Mouse (Mus musculus) kidney, embryonic 14.5 days (tissue): Measurements from ENCODE around the gene Nfkbid. TPM values are rescaled to one million over a fixed set of nuclear protein-coding genes. Genes with fewer than 3 reads are reported as not detected.

Experiments
- ATAC-seq: fragments of 200-750 bp; cut with Nextera tagmentation; 2 replicates; pipeline ENCODE4 v1.8.0; 2017; ENCODE audit warnings: moderate number of reproducible peaks, mild to moderate bottlenecking, moderate TSS enrichment, moderate library complexity; ENCODE audit not compliant: low FRiP score, low TSS enrichment
- H3K27ac ChIP-seq: fragments of 300-500 bp; sonication (generic); 2 replicates; pipeline ENCODE4 v1.5.1; 2014; ENCODE audit warnings: low read depth, mild to moderate bottlenecking, low read length, moderate library complexity, mixed read lengths
- H3K27me3 ChIP-seq: fragments of 300-500 bp; sonication (generic); 2 replicates; pipeline ENCODE4 v1.6.1; 2014; ENCODE audit warnings: mild to moderate bottlenecking, low read length; ENCODE audit not compliant: control insufficient read depth, insufficient read depth
- H3K36me3 ChIP-seq: fragments of 300-500 bp; sonication (generic); 2 replicates; pipeline ENCODE4 v1.6.1; 2014; ENCODE audit warnings: low read length, mixed read lengths; ENCODE audit not compliant: control insufficient read depth, insufficient read depth
- H3K4me1 ChIP-seq: fragments of 300-500 bp; sonication (generic); 2 replicates; pipeline ENCODE4 v1.6.1; 2014; ENCODE audit warnings: low read length, mixed read lengths; ENCODE audit not compliant: control insufficient read depth, insufficient read depth
- H3K4me2 ChIP-seq: fragments of 300-500 bp; sonication (generic); replicated peaks from 2 replicates; pipeline ENCODE4 v1.6.1; 2014; ENCODE audit warnings: low read depth, mild to moderate bottlenecking, low read length
- H3K4me3 ChIP-seq: fragments of 300-500 bp; sonication (generic); 2 replicates; pipeline ENCODE4 v1.5.1; 2014; ENCODE audit warnings: mild to moderate bottlenecking, low read length
- H3K9ac ChIP-seq: fragments of 300-500 bp; sonication (generic); 2 replicates; pipeline ENCODE4 v1.6.1; 2014; ENCODE audit warnings: low read depth, mild to moderate bottlenecking, low read length, moderate library complexity
- H3K9me3 ChIP-seq: fragments of 300-500 bp; sonication (generic); 2 replicates; pipeline ENCODE4 v1.6.1; 2016; ENCODE audit warnings: low read length; ENCODE audit not compliant: control insufficient read depth
- WGBS: fragments of 180-500 bp; shearing (Covaris S2); extraction: QIAGEN DNeasy Blood & Tissue Kit; methylation state at CpG from one replicate; pipeline ENCODE4 v1.1.7; 2014; 5-methylcytosine and 5-hydroxymethylcytosine counted together
- polyA plus RNA-seq: library from polyadenylated mRNA; unstranded; fragments of >200 nt; fragmentation: Nextera tagmentation; extraction: Ambion mirVana; gene quantifications from 2 replicates; pipeline ENCODE4 v1.2.1, GENCODE M21; 2014

Gene Nfkbid
- polyA plus RNA-seq, 1 experiment from 2014 or later = 1.9 TPM

GRCm38 (mm10) chr7:30436879-30437278, 15.3 kb downstream of the Nfkbid start:
- H3K4me2 ChIP-seq = no peak overlapping the region
- no peak overlapping the region for H3K9ac ChIP-seq
- H3K27me3 ChIP-seq = peaks cover 9% of the 10 kb centered on the region

GRCm38 (mm10) chr7:30439734-30440133, 18.2 kb downstream of the Nfkbid start:
- peaks cover 6% of the 10 kb centered on the region; the same call in 1 of the 2 replicates for H3K4me1 ChIP-seq
- no peaks in the 10 kb centered on the region for H3K36me3 ChIP-seq
- no peak overlapping the region for H3K4me2 ChIP-seq
- H3K27me3 ChIP-seq = peaks cover 9% of the 10 kb centered on the region
- no peak overlapping the region for H3K4me3 ChIP-seq
- no peak overlapping the region for H3K9ac ChIP-seq
- 74% methylated on average over 13 of the region's 13 CpGs for WGBS
- no peak overlapping the region for H3K27ac ChIP-seq
- no peaks in the 10 kb centered on the region for H3K9me3 ChIP-seq
- ATAC-seq = no peak

More at GRCm38 (mm10) chr7:30436879-30437278, 15.3 kb downstream of the Nfkbid start:
- H3K4me3 ChIP-seq = no peak overlapping the region
- no peaks in the 10 kb centered on the region for H3K4me1 ChIP-seq
- no peak for ATAC-seq
- H3K36me3 ChIP-seq = no peaks in the 10 kb centered on the region
- H3K27ac ChIP-seq = no peak overlapping the region
- H3K9me3 ChIP-seq = no peaks in the 10 kb centered on the region
- 17% methylated on average over 10 of the region's 10 CpGs for WGBS

- Histone ChIP-seq H3K9me3 (no peaks in the 10 kb centered on the region), H3K36me3 (no peaks in the 10 kb centered on the region), H3K4me2 (no peak overlapping the region), H3K4me1 (peaks cover 10% of the 10 kb centered on the region; the same call in 1 of the 2 replicates), H3K4me3 (no peak overlapping the region), H3K27ac (no peak overlapping the region), H3K9ac (no peak overlapping the region), H3K27me3 (peaks cover 16% of the 10 kb centered on the region)
- WGBS = 19% methylated on average over 4 of the region's 5 CpGs
- no peak for ATAC-seq
Observed at GRCm38 (mm10) chr7:30440697-30441096, 19.2 kb downstream of the Nfkbid start.

GRCm38 (mm10) chr7:30443696-30444095, 22.2 kb downstream of the Nfkbid start:
- Histone ChIP-seq H3K4me2 (peak overlapping the region; percentile 94), H3K36me3 (no peaks in the 10 kb centered on the region), H3K27me3 (peaks cover 11% of the 10 kb centered on the region; the same call in 1 of the 2 replicates), H3K4me3 (no peak overlapping the region), H3K27ac (no peak overlapping the region), H3K9me3 (0 out of 2 replicates have a peak, but pooled peaks cover 4% of the 10 kb centered on the region), H3K9ac (no peak overlapping the region), H3K4me1 (peaks cover 10% of the 10 kb centered on the region; the same call in 1 of the 2 replicates)
- no peak for ATAC-seq
- 19% methylated on average over 9 of the region's 9 CpGs for WGBS

- under 1% methylated on average over 38 of the region's 38 CpGs for WGBS
- ATAC-seq = peak; percentile 10; the same call in 1 of the 2 replicates
- peaks cover 10% of the 10 kb centered on the region; the same call in 1 of the 2 replicates for H3K4me1 ChIP-seq
- no peaks in the 10 kb centered on the region for H3K36me3 ChIP-seq
- H3K27me3 ChIP-seq = peaks cover 6% of the 10 kb centered on the region; the same call in 1 of the 2 replicates
- H3K9me3 ChIP-seq = 0 out of 2 replicates have a peak, but pooled peaks cover 4% of the 10 kb centered on the region
- H3K9ac ChIP-seq = peak overlapping the region; percentile 64
- H3K4me2 ChIP-seq = peak overlapping the region; percentile 94
- H3K27ac ChIP-seq = no peak overlapping the region
- peak overlapping the region; percentile 66 for H3K4me3 ChIP-seq
Observed at GRCm38 (mm10) chr7:30444154-30444970, 22.8 kb downstream of the Nfkbid start.

- Histone ChIP-seq H3K27me3 (peaks cover 10% of the 10 kb centered on the region; the same call in 1 of the 2 replicates), H3K36me3 (no peaks in the 10 kb centered on the region), H3K4me3 (peak within 1 kb of the TSS; percentile 66), H3K4me1 (peaks cover 10% of the 10 kb centered on the region; the same call in 1 of the 2 replicates), H3K9me3 (0 out of 2 replicates have a peak, but pooled peaks cover 4% of the 10 kb centered on the region), H3K27ac (no peak within 1 kb of the TSS), H3K9ac (peak within 1 kb of the TSS; percentile 64), H3K4me2 (peak within 1 kb of the TSS; percentile 94)
- under 1% methylated on average over 64 of the region's 72 CpGs for WGBS
- peak; percentile 83 for ATAC-seq
Observed at GRCm38 (mm10) chr7:30444971-30445751, 23.6 kb downstream of the Nfkbid start, which contains the start of gene Aplp1. Gene Aplp1, minus strand, starts transcription at chr7:30445535.

- no peak for ATAC-seq
- 71% methylated on average over 7 of the region's 7 CpGs for WGBS
- Histone ChIP-seq H3K9me3 (0 out of 2 replicates have a peak, but pooled peaks cover 4% of the 10 kb centered on the region), H3K4me3 (no peak overlapping the region), H3K4me2 (no peak overlapping the region), H3K9ac (no peak overlapping the region), H3K27ac (no peak overlapping the region), H3K36me3 (no peaks in the 10 kb centered on the region), H3K4me1 (no peaks in the 10 kb centered on the region), H3K27me3 (peaks cover 37% of the 10 kb centered on the region)
Observed at GRCm38 (mm10) chr7:30450241-30450640, 28.7 kb downstream of the Nfkbid start.

- Histone ChIP-seq H3K9me3 (no peaks in the 10 kb centered on the region), H3K27ac (no peak overlapping the region), H3K4me1 (peaks cover 7% of the 10 kb centered on the region; the same call in 1 of the 2 replicates), H3K36me3 (no peaks in the 10 kb centered on the region), H3K9ac (no peak overlapping the region), H3K4me3 (no peak overlapping the region), H3K4me2 (peak overlapping the region; percentile 15), H3K27me3 (peaks cover 65% of the 10 kb centered on the region)
- 13% methylated on average over 25 of the region's 25 CpGs for WGBS
- ATAC-seq = no peak
Observed at GRCm38 (mm10) chr7:30453327-30453726, 31.8 kb downstream of the Nfkbid start.
